Mouse (Mus musculus): Measurements from ENCODE around the gene Tle6. TPM values are rescaled to one million over a fixed set of nuclear protein-coding genes. Genes with fewer than 3 reads are reported as not detected.
"Not testable (repeated sequence)": the region's sequence is repeated elsewhere in the genome, so short reads cannot be mapped to it uniquely, and the experiment has no call there.

The Tle6 gene
- total RNA-seq (2021), result 1 to 10 TPM; 1.3 to 2.7 TPM
- long read RNA-seq, experiment 1, partial matches to known transcripts, result 0 of 2 reads
- long read RNA-seq, experiment 1, other reads (novel, unspliced or antisense), result 2 of 2 reads
- long read RNA-seq, experiment 2, partial matches to known transcripts, result 0 of 2 reads
- long read RNA-seq, experiment 2, other reads (novel, unspliced or antisense), result 2 of 2 reads

GRCm38 (mm10) chr10:81600738-81601203 is at the start of gene Tle6:
Gene Tle6 (minus strand): TSS chr10:81601073.
- intact Hi-C loops (cut with DNase I), result loop anchor here (5.0 to 10.0 kb wide), 4 partner anchors 38 to 574 kb away; partner anchors contain the start of gene S1pr4
- DNase-seq (ENCODE audit: low spot score in 2 of 2), result peak; percentile 97

DNA sequence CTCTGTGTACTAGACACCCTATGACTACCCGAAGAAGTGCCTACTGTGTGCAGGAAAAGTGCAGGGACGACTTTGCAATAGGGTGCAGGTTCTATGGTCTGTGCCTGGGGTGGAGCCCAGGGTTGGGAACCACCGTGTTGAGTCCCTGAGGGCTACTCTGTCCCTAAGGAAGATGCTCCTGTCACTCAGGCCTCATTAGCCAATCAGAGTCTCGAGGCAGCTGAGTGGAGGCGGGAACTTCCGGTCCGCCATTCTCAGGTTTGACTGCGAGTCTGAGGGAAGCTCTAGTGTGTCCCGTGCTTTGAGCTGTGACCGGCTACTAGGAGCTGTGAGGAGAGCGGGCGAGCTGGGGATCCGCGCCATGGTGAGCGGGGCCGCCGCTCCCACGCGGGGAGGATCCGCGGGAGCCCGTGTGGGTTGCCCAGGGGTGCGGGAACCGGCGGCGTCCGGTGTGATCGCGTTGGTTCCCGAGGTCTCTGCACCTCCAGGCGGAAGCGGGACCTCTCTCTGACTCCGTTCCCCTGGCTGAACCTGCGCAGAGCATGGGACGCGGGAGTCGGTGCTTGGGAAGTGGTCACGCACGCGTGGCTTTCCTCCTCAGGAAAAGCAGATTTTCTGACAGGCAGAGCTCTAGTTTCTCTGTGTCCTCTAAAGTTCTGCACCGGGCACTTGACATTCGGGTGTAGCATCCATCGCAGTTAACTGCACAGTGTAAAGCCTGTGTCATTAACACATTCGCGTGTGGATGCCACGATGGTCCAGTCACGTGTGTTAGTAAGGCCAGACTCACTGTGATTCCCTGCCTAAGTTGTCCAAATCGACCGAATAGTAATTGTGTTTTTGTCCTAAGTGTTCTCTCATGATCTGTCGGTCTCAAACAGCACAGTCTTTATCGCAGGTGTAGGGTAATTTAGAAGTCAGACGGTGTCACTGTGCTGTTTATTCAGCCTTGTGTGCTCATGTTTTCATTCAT is 48.2 kb upstream of the Tle6 start, which contains the start of gene Gm10778:
Gene Gm10778, plus strand, starts transcription at position 257 of the 973 bp plus-strand sequence.
- intact Hi-C loops (cut with DNase I), result not testable (repeated sequence)
- DNase-seq (ENCODE audit: low spot score in 2 of 2), result peak; percentile 89 to 91

DNA sequence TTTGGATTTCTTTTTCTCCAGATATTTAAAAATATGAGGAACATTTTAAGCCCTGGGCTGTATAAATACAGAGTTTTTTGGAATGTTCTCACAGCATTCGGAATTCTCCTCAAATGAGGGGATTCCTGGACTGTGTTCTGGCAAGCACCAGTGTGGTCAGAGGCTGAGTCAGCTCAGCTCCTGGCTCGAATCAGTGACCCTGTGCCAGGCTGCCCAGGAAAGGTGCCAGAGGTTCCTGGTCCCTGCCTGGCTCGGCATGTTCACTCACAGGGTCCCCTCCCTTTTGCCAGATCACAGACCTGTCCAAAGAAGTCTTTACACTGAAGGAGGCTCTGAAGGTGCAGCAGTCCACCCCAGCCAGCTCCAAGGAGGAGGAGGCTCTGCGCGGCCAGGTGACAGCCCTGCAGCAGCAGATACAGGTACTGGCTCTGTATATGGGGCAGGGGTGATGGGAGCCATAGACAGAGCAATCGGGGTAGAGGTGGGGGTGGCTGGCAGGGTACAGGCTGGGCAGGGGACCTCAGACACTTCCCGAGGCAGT is 45.2 kb upstream of the Tle6 start:
- DNase-seq (ENCODE audit: low spot score in 2 of 2), result no peak
- intact Hi-C loops (cut with DNase I), result no loop called here

DNA sequence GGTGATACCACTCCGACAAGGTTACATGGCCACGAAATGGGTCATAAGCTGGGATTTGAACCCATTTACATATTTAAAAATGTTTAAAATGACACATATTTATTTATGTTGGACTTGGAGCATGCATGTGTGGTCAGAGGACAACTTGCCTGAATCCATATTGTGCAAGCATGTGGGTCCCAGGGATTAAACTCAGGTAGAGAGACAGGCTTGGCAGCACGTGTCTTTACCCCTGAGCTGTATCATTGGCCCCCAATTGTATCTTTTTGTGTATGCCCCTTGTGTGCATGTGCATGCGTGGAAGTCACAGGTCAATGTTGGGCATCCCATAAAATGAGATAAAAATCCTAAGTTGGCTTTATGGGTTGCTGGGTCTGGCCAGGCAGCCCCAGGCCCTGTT is 44.5 kb upstream of the Tle6 start:
- intact Hi-C loops (cut with DNase I), result no loop called here
- DNase-seq (ENCODE audit: low spot score in 2 of 2), result no peak

DNA sequence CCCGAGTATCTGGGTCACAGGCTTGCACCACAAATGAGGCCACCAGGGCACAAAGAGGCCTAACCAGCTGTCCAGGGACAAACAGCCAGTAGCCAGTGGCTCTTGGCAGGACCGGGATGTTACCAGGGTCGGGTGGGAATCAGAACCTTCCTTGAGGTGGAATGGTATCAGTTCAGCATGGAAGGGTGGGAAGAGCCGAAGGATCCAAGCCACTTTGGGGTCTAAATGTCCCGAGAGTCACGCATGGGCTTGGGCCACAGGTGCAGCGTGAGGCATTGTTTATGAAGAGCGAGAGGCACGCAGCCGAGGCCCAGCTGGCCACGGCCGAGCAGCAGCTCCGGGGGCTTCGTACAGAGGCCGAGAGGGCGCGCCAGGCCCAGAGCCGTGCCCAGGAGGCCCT is 43.8 kb upstream of the Tle6 start:
- intact Hi-C loops (cut with DNase I), result no loop called here
- no peak for DNase-seq (ENCODE audit: low spot score in 2 of 2)

DNA sequence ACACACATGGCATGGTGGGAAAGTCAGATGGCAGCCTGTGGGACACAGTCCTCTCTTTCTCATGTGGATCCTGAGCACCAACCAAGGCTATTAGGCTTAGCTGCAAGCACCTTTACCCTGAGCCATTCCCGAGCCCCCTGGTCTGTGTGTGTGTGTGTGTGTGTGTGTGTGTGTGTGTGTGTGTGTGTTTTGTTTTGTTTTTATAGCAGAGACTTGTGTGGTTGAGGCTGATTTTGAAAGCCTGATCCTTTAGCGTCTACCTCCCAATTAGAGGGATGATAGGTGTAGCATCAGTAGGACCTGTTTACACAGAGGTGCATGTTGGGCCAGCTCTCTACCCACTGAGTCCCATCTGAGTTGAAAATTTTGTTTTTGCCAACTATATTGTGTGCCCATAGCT is 43.3 kb upstream of the Tle6 start:
- intact Hi-C loops (cut with DNase I), result no loop called here

DNA sequence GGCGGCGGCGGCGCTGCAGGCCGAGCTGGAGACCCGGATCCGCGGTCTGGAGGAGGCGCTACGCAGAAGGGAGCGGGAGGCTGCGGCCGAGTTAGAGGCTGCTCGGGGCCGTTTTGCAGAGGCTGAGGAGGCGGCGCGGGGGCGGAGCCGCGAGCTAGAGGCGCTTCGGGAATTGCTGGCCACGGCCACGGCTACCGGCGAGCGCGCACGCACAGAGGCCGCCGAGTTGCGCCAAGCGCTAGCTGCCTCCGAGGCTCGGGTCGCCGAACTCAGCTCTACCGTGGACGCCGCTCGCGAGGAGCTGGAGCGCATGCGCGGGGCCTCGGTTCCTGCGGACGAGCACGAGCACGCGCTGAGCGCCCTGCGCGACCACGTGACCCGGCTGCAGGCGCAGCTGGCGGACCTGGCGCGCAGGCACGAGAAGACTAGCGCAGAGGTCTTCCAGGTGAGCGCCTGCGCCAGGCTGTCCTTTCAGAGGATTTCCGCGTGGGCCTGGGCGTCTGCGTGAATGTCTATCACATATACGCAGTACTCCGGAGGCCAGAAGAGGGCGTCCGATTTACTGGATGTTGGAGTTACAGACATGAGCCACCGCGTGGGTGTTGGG is 42.7 kb upstream of the Tle6 start:
- intact Hi-C loops (cut with DNase I), result no loop called here
- DNase-seq (ENCODE audit: low spot score in 2 of 2), result peak; percentile 95 to 96

More for the DNA sequence above, 43.3 kb upstream of the Tle6 start:
- DNase-seq (ENCODE audit: low spot score in 2 of 2), result no peak

DNA sequence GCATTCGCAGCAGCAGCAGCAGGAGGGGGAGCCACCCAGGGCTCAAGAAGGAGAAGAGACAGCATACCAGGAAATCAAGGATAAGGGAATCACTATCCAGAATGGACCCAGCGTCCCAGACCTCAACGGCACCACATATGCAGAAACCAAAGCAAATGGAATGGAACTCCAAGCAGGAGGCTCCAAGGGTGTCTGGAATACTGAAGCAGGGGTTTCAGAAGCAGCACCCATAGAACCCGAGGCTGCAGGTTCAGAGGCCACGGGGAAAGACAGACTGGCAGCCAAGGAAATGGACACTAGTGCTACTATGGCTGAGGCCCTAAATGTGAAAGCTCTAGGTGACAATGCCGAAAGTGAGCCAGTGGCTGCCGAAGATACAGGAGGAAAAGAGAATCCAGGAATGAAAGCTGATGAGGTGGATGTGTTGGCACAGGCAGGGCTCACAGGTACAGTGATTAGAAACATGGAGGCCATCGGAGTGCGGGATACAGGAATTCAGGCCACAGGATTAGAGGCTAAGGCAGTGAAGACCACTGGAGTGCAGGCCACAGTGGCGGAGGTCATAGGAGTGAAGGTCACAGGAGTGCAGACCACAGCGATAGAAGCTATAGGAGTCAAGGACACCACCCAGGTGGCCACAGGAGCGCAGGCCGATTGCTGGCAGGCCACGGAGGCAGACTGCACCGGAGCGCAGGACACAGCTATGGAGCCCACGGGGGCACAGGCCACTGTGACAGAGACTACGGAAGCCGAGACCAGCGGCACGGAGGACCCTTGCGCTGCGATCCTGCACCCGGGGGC is 42.0 kb upstream of the Tle6 start:
- intact Hi-C loops (cut with DNase I), result no loop called here
- no peak for DNase-seq (ENCODE audit: low spot score in 2 of 2)

DNA sequence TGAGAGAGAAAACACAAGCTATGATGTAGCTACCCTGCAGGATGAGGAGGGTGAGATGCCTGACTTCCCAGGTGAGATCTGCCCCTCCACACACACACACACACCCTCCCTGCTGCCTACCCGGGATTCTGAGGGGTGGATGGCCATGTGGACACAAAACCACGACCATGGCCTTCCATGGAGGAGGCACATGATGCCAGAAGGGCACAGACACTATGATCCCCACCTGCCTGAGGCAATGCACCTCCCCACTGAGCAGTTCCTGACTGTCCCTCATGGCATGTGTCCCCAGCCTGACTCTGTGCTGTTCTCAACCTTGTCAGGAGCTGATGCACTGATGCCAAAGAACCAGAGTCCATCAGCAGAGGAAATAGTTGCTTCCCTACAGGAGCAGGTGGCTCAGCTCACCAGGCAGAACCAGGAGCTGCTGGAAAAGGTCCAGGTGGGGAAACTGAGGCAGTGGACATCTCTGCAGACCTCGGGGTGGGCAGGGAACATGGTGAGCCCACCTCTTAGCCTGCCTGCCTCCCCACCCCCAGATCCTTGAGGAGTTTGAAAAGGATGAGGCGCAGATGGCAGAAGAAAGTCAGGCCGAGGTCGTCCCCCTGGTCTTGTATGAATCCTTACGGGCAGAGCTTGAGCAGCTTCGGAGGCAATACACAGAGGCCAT is 41.2 kb upstream of the Tle6 start:
- intact Hi-C loops (cut with DNase I), result no loop called here
- DNase-seq (ENCODE audit: low spot score in 2 of 2), result no peak

DNA sequence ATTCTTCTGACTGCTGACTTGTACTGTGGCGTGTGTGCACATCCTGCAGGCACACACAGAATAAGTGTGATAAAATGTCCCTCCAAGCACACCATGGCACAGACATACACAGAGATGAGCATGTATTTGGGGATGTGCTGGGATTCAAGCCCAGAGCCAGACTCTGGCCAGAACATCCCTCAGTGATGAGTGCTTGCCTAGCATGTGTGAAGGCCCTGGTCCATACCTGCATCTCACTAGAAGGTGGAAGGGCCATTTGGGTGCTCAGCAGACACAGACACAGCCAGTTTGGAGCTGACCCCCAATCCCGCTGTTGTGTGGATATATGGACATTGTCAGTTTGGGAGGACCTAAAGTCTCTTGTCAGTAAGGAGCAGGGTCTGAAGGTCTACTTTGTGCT is 40.7 kb upstream of the Tle6 start:
- no peak for DNase-seq (ENCODE audit: low spot score in 2 of 2)
- intact Hi-C loops (cut with DNase I), result no loop called here

DNA sequence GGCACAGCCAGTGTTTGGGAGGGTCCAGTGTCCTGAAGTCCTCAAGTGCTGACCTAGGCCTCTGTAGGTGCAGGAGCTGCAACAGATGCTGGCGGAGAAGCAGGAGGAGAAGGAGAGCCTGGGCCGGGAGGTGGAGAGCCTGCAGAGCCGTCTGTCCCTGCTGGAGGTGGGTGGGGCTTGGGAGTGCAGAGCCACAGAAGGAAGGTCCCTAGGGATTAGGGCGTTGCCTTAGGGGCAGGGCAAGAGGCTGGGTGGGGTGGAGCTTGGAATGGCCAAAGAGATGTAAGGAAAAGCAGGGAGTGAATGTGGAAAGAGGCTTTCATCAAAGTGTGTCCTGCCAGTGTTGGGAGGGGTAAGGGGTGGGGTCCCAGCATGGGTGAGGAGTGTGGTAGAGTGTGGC is 40.0 kb upstream of the Tle6 start:
- intact Hi-C loops (cut with DNase I); DNase-seq (ENCODE audit: low spot score in 2 of 2): not testable (repeated sequence)

DNA sequence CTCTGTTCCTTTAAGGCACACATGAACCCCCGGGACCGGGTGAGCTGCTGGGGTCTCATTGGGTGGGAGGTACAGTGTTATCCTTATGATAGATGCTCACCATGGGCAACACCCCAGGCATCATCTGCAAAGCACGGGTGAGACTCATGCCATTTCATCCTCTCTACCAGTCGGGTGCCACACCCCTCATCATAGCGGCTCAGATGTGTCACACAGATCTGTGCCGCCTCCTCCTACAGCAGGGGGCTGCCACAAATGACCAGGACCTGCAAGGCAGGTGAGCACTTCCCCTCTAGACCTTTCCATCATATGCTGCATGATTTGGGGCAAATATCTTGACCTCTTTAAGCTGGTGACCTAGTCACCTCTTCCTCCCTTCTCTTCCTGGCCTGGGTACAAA is 37.2 kb upstream of the Tle6 start:
- intact Hi-C loops (cut with DNase I), result no loop called here

DNA sequence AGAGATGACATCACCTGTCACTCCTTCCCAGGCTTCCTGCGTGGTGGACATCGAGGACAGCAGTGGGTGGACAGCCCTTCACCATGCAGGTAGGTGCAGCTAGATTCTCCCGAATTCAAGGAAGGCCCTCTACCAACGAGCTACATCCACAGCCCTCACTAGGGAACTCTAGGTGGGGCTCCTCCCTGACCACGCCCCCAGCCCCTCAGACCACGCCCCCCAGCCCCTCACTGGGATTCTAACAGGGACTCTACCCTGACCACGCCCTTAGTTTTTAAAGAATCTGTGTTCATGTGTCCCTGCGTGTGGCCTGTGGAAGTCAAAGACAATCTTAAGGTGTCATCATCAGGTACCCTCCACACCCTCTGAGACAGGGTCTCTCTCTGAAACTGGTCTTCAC is 35.5 kb upstream of the Tle6 start:
- intact Hi-C loops (cut with DNase I), result no loop called here
- no peak for DNase-seq (ENCODE audit: low spot score in 2 of 2)

More for the DNA sequence above, 37.2 kb upstream of the Tle6 start:
- DNase-seq (ENCODE audit: low spot score in 2 of 2), result no peak

- peak; percentile 83 to 85 for DNase-seq (ENCODE audit: low spot score in 2 of 2)
- intact Hi-C loops (cut with DNase I), result loop anchor here (5.0 kb wide), 1 partner anchor 539 kb away; no protein-coding TSS in a partner anchor
Observed at GRCm38 (mm10) chr10:81633253-81634099, 32.6 kb upstream of the Tle6 start.

DNA sequence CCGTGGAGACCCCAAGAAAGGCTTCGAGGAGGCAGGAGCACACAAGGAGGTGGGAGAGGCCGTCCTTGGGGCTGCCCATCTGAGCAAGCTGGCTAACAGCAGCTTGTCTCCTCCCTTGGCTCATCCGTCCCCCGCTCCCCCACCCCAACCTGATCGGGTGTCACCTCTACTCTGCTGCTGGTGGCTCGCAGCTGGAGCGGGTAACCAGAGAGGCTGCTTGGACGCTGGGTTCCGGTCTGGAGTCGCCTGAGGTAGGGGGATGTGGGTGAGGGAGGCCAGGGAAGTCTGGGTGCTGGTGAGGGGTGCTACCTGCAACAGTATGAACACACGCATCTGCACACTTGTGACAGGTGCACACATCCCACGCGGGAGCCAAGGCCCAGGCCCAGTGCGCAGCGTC is 27.5 kb upstream of the Tle6 start, which contains the start of gene Ankrd24:
Gene Ankrd24, plus strand, starts transcription at position 151 of the 400 bp plus-strand sequence.
- intact Hi-C loops (cut with DNase I), result no loop called here
- no peak for DNase-seq (ENCODE audit: low spot score in 2 of 2)

- DNase-seq (ENCODE audit: low spot score in 2 of 2), result no peak
- intact Hi-C loops (cut with DNase I), result no loop called here
Observed at GRCm38 (mm10) chr10:81627836-81628220, 27.0 kb upstream of the Tle6 start.

- intact Hi-C loops (cut with DNase I), result no loop called here
- DNase-seq (ENCODE audit: low spot score in 2 of 2), result peak; percentile 93
Observed at GRCm38 (mm10) chr10:81626994-81627835, 26.3 kb upstream of the Tle6 start, which contains the start of gene Sirt6. Gene Sirt6 (minus strand): TSS chr10:81627797.

Measured in left cerebral cortex, postnatal 14 days (tissue).